Mouse (Mus musculus): ENCODE measurements around the gene Lmo3. TPM values are rescaled to one million over a fixed set of nuclear protein-coding genes. Genes with fewer than 3 reads are reported as not detected.

The Lmo3 gene
- polyA plus RNA-seq, 1 experiment from 2014 or later = 23.8 TPM

DNA sequence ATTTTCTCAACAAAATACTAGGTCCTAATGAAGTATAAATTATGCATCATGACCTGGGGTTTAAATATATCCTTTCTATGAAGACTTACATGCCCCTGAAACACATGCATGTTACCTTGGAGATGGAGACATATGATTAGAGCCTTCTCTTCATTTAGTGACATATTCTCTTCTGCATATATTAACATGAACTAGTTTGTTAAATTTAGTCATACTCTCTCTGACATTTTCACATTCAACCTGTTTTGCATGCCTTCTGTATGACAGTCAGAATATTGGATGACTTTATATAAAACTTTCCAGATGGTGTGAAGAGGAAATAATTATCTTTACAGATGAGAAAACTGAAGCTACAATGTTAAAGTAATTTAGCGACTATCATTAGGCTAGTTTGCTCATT lies 77.8 kb downstream of the Lmo3 start:
- no peak overlapping the region for H3K9ac ChIP-seq
- 94% methylated on average over 1 of the region's 1 CpGs for WGBS
- H3K4me1 ChIP-seq = no peaks in the 10 kb centered on the region
- H3K4me3 ChIP-seq = no peak overlapping the region
- no peaks in the 10 kb centered on the region for H3K9me3 ChIP-seq (replicated peaks)
- no peaks in the 10 kb centered on the region for H3K36me3 ChIP-seq
- H3K4me2 ChIP-seq (replicated peaks) = no peak overlapping the region
- H3K27me3 ChIP-seq = no peaks in the 10 kb centered on the region
- H3K27ac ChIP-seq = no peak overlapping the region
- ATAC-seq (ENCODE audit: low FRiP score) = no peak

DNA sequence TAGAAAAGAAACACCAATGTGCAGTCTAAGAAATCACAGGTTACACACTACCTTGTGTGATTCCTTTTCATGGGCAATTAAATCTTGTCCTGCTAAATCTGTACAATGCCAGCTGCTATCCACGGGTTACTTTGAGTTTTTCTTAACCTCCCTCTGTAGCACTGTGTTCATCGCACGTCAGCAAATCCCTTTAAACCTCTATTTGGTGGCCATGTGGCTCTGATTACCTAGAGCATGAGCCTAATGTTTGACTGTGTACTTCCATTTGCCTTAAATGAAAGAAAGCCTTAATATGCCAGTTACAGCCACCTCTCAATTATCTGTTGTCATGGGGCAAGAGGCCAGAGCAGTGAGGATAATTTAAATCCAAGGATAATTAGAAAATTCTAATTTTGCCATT lies 98.9 kb downstream of the Lmo3 start:
- H3K9ac ChIP-seq = no peak overlapping the region
- no peaks in the 10 kb centered on the region for H3K27me3 ChIP-seq
- 73% methylated on average over 3 of the region's 3 CpGs for WGBS
- ATAC-seq (ENCODE audit: low FRiP score) = no peak
- no peaks in the 10 kb centered on the region for H3K36me3 ChIP-seq
- H3K4me2 ChIP-seq (replicated peaks) = no peak overlapping the region
- H3K4me3 ChIP-seq = no peak overlapping the region
- H3K4me1 ChIP-seq = no peaks in the 10 kb centered on the region
- H3K27ac ChIP-seq = no peak overlapping the region
- no peaks in the 10 kb centered on the region for H3K9me3 ChIP-seq (replicated peaks)

DNA sequence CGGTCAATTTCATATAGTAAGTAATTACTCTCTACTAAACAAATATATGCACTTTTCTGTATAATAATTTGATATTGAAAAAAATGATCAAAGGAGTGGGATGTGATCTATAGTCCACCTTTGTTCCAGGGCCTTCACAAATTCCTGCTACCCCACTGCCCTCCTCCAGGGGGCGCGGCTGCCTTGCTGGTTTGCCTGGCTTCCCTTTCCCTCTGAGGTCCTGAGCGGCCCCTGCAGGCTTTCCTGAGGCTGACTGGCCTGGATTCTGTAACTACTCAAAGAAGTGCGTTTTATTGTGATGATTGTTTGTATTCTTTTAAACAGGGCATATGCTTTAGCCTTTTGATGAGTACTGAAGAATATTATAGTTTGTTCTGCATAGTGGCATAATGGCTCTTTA lies 104.2 kb downstream of the Lmo3 start:
- Histone ChIP-seq H3K27me3 (no peaks in the 10 kb centered on the region), H3K4me2 (replicated peaks) (no peak overlapping the region), H3K9ac (no peak overlapping the region), H3K36me3 (no peaks in the 10 kb centered on the region), H3K9me3 (replicated peaks) (no peaks in the 10 kb centered on the region), H3K4me1 (no peaks in the 10 kb centered on the region), H3K27ac (no peak overlapping the region), H3K4me3 (no peak overlapping the region)
- ATAC-seq (ENCODE audit: low FRiP score) = peak; percentile 74
- WGBS = 15% methylated on average over 5 of the region's 5 CpGs

DNA sequence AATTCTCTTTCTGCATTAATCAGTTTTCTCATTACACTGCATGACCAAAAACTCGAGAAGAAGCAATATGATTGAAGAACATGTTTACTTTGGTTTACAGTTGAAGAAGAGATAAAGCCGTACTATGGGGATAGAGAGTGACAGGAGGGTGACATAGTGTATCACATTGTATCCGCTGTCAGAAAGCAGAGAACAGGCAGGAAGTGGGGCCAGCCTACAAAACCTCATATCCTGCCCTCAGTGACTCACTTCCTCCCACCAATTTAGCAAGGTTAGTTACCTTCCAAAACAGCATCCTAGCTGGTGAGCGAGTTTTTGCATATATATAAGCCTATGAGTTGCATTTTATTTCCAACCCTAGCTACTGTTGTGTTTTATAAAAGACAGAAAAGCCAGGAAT lies 112.6 kb downstream of the Lmo3 start:
- Histone ChIP-seq H3K4me2 (replicated peaks) (no peak overlapping the region), H3K9me3 (replicated peaks) (no peaks in the 10 kb centered on the region), H3K36me3 (no peaks in the 10 kb centered on the region), H3K4me3 (no peak overlapping the region), H3K27me3 (no peaks in the 10 kb centered on the region), H3K27ac (no peak overlapping the region), H3K9ac (no peak overlapping the region), H3K4me1 (no peaks in the 10 kb centered on the region)
- no peak for ATAC-seq (ENCODE audit: low FRiP score)
- WGBS = 82% methylated on average over 4 of the region's 4 CpGs

DNA sequence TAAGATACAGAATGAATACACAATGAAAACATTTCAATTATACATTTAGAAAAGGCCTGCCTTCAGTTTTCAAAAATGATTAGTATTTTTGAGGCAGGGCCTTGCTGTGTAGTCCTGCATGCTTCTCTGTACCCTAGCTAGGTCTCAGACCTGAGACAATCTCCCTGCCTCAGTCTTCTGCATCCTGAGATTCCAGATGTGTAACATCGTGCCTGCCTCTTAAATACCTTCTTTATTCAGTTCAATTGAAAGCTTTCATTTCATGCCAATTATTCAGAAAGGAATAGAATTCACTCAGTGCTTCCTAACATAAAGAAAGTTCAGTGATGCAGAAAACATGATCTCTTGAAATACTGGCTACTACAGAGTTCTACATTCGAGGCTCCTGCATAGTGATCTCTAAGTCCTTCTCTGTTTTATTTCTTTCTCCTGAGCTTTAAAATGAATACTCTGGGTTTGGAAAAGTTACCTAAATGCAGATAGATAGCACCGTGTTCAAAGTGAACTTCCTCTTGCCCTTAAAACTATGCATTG lies 137.2 kb downstream of the Lmo3 start:
- Histone ChIP-seq H3K4me3 (no peak overlapping the region), H3K36me3 (no peaks in the 10 kb centered on the region), H3K9me3 (replicated peaks) (no peaks in the 10 kb centered on the region), H3K27me3 (no peaks in the 10 kb centered on the region), H3K4me1 (no peaks in the 10 kb centered on the region), H3K27ac (no peak overlapping the region), H3K9ac (no peak overlapping the region), H3K4me2 (replicated peaks) (no peak overlapping the region)
- ATAC-seq (ENCODE audit: low FRiP score) = no peak
- 38% methylated on average over 3 of the region's 3 CpGs for WGBS

DNA sequence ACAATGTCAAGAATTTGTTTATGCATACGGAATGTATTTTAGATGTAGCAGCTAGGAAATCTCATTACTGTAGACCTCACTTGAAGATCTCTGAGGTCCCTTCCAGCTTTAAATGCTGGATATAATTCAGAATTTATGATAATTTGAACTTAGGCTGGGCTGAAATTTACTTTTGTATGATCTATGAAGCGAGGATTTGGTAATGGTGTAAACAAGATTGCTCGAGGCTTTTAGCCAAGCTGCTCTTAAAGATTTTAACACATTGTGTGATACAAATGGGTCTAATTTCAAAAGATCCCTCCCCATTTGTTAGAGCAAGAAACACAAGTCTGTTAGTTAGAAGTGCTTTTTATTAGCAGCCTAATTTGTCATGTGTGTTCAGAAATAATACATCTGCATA lies 144.4 kb downstream of the Lmo3 start:
- no peak overlapping the region for H3K4me3 ChIP-seq
- no peak for ATAC-seq (ENCODE audit: low FRiP score)
- H3K27ac ChIP-seq = no peak overlapping the region
- no peak overlapping the region for H3K9ac ChIP-seq
- no peaks in the 10 kb centered on the region for H3K27me3 ChIP-seq
- H3K4me1 ChIP-seq = no peaks in the 10 kb centered on the region
- H3K36me3 ChIP-seq = no peaks in the 10 kb centered on the region
- H3K4me2 ChIP-seq (replicated peaks) = no peak overlapping the region
- WGBS = 82% methylated on average over 3 of the region's 3 CpGs
- H3K9me3 ChIP-seq (replicated peaks) = no peaks in the 10 kb centered on the region

DNA sequence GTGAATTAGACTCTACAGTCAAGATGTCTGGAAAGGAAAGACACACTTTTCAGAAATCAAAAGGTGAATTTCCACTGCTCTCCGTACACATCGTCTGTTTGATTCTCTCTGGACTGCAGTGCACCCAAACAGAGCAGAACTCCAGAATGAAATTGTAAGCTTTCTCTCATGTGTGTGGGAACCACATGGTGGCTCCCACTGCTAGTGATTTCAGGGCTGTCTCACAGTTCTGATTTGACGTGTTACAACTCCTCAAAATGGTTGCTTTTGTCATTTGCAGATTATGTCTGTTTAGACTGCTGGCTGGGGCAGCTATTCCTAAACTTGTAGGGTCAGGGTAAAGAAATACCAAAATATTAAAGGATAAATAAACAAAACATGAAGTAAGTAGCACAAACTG lies 145.0 kb downstream of the Lmo3 start:
- Histone ChIP-seq H3K27ac (no peak overlapping the region), H3K4me3 (no peak overlapping the region), H3K36me3 (no peaks in the 10 kb centered on the region), H3K27me3 (no peaks in the 10 kb centered on the region), H3K9me3 (replicated peaks) (no peaks in the 10 kb centered on the region), H3K4me1 (no peaks in the 10 kb centered on the region), H3K9ac (no peak overlapping the region), H3K4me2 (replicated peaks) (no peak overlapping the region)
- 81% methylated on average over 3 of the region's 3 CpGs for WGBS
- ATAC-seq (ENCODE audit: low FRiP score) = no peak

DNA sequence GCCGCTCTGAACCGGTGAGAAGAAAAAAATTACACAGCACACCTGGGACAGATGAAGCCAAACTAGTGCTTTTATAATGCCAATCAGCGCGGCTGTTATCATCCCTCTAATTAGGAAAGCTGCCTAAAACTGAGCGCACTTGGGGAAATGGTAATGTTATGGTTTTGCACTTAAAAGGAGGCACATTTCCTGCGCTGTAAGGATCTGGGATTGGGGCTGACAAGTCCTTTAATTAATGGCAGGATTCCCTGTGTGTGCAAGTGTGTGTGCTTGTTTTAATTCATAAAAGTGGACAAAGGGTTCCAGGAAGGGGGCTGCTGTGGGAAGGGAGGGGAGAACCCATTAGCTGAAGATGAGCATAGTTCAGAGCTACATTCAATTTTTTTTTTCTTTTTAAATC lies 154.4 kb downstream of the Lmo3 start:
- 16% methylated on average over 6 of the region's 6 CpGs for WGBS
- ATAC-seq (ENCODE audit: low FRiP score) = peak; percentile 14; the same call in 1 of the 2 replicates

DNA sequence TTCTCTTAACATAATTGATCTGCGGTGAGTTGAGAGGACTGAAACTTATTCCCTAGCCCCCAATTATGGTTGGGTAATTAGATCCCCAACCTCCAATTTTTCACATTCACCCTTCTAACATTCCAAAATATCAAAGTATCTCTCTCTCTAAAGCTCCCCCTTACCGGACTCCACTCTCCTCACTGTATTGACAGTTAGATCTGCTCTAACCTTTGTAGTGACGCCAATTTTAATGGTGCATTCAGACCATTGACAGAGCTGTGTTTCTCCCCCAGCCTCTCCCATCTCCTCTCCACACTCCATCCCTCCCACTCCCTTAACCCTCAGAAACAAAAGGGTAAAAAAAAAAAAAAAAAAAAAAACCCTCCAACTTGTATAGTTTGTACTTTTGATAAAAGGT lies 154.9 kb downstream of the Lmo3 start:
- H3K4me3 ChIP-seq = no peak overlapping the region
- 26% methylated on average over 3 of the region's 3 CpGs for WGBS
- H3K4me2 ChIP-seq (replicated peaks) = no peak overlapping the region
- H3K4me1 ChIP-seq = peaks cover 13% of the 10 kb centered on the region
- no peaks in the 10 kb centered on the region; the same call in 1 of the 2 replicates for H3K27me3 ChIP-seq
- no peaks in the 10 kb centered on the region for H3K36me3 ChIP-seq
- no peak overlapping the region for H3K9ac ChIP-seq
- no peak overlapping the region for H3K27ac ChIP-seq
- peak; percentile 29; the same call in 1 of the 2 replicates for ATAC-seq (ENCODE audit: low FRiP score)
- no peaks in the 10 kb centered on the region for H3K9me3 ChIP-seq (replicated peaks)

More for the DNA sequence above, 154.4 kb downstream of the Lmo3 start:
- Histone ChIP-seq H3K27ac (no peak overlapping the region), H3K4me2 (replicated peaks) (no peak overlapping the region), H3K36me3 (no peaks in the 10 kb centered on the region), H3K9me3 (replicated peaks) (no peaks in the 10 kb centered on the region), H3K4me1 (peaks cover 9% of the 10 kb centered on the region), H3K4me3 (no peak overlapping the region), H3K9ac (no peak overlapping the region), H3K27me3 (no peaks in the 10 kb centered on the region; the same call in 1 of the 2 replicates)

DNA sequence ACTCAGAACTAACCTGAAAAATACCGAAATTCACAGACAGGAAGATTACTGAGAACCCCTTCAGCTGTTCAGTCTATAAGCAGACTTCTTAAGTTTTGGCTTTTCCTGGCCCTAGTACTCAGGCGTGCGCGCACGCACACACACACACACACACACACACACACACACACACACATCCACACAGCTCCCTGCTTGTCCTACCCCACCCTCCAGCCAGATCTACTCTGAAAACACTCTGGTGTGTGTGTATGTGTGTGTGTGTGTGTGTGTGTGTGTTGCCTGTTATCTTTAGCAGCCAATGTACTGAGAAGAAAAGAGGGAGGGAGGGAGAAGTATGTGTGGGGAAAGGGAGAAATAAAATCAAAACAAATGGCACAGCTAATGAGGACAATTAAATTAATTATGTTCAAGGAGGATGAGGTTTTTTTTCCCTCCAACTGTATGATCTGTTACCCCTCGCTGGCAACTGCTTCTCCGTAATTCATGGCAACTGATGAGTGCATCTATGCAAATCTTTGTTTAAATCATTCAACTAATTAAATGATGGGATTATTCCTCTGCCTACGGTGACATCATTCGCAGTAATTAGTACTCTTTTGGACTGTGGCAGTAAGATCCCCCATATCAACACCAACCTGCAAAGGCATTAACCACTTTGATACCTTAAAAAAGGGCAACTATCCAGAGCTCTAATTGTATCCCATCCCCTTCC lies 157.1 kb downstream of the Lmo3 start:
- WGBS = 71% methylated on average over 9 of the region's 9 CpGs
- H3K4me2 ChIP-seq (replicated peaks) = no peak overlapping the region
- peak overlapping the region; percentile 45 for H3K27ac ChIP-seq
- H3K4me1 ChIP-seq = peaks cover 31% of the 10 kb centered on the region
- H3K27me3 ChIP-seq = no peaks in the 10 kb centered on the region; the same call in 1 of the 2 replicates
- no peaks in the 10 kb centered on the region for H3K36me3 ChIP-seq
- no peak overlapping the region for H3K9ac ChIP-seq
- H3K9me3 ChIP-seq (replicated peaks) = no peaks in the 10 kb centered on the region
- no peak overlapping the region for H3K4me3 ChIP-seq
- peak; percentile 0; the same call in 1 of the 2 replicates for ATAC-seq (ENCODE audit: low FRiP score)

DNA sequence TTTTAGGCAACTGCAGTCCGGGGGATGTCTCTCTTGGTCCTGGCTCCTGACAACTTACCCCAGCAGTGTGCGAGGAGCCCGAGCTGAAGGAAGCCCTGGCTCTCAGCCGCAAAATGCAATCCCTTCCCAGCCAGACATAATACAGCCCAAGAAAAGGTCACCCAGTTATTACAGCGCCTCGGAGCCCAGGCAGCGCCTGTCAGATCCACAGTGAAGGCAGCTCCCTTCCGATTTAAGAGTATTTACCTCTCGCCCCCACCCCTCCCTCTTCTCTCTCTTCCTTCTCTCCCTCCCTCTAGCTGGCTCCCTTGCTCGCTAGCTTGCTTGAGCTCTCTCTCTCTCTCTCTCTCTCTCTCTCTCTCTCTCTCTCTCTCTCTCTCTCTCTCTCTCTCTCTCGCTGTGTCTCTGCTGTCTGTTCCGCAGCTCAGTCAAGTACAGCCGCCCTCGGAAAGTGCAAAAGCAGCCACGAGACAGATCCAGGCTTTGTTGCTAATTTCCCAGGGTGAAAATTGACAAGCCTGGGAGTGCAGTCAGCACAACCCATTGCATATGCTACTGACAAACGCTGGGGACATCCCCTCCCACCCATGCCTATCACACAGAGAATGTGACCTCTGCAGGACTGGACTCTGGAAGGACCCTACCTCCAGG lies 159.0 kb downstream of the Lmo3 start:
- Histone ChIP-seq H3K36me3 (no peaks in the 10 kb centered on the region), H3K4me3 (peak overlapping the region; percentile 41), H3K4me2 (replicated peaks) (peak overlapping the region; percentile 61), H3K27ac (peak overlapping the region; percentile 40; the same call in 1 of the 2 replicates), H3K4me1 (peaks cover 35% of the 10 kb centered on the region), H3K27me3 (no peaks in the 10 kb centered on the region; the same call in 1 of the 2 replicates), H3K9ac (peak overlapping the region; percentile 60), H3K9me3 (replicated peaks) (no peaks in the 10 kb centered on the region)
- 0 out of 2 replicates have a peak, but pooled peaks have one; percentile 3 for ATAC-seq (ENCODE audit: low FRiP score)
- WGBS = under 1% methylated on average over 16 of the region's 16 CpGs

DNA sequence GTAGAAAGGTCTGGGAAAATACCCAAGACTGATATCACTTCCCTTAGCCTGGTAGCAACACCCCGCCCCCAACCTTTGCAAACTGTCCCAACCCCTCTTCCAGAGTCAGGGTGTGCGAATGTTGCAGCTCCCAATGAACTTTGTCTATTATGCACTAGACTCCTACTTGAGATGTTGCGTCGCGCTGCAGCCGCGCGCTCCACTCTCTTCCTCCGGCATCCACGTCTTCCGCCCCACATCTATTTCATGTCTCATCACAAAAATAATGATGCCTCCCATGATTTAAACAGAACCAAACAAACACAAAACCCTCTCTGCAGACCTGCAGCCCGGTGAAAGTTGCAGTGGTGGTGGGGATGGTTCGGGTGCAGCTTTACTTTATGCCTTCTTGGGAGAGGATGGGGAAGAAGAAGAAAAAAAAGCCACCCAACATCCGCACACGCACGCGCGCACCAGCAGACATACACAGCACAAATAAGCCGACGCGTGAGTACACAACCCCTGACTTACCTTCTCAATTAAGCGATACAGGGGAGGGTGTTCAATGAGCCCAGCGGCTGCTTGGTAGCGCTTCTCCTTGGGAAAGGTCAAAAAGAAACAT lies 159.7 kb downstream of the Lmo3 start:
- 1% methylated on average over 24 of the region's 24 CpGs for WGBS
- Histone ChIP-seq H3K9me3 (replicated peaks) (no peaks in the 10 kb centered on the region), H3K27ac (peak overlapping the region; percentile 85), H3K4me3 (peak overlapping the region; percentile 41), H3K9ac (peak overlapping the region; percentile 58), H3K4me1 (peaks cover 31% of the 10 kb centered on the region), H3K27me3 (no peaks in the 10 kb centered on the region; the same call in 1 of the 2 replicates), H3K36me3 (no peaks in the 10 kb centered on the region), H3K4me2 (replicated peaks) (peak overlapping the region; percentile 61)
- ATAC-seq (ENCODE audit: low FRiP score) = peak; percentile 24; the same call in 1 of the 2 replicates
